In the genomic region with DNA sequence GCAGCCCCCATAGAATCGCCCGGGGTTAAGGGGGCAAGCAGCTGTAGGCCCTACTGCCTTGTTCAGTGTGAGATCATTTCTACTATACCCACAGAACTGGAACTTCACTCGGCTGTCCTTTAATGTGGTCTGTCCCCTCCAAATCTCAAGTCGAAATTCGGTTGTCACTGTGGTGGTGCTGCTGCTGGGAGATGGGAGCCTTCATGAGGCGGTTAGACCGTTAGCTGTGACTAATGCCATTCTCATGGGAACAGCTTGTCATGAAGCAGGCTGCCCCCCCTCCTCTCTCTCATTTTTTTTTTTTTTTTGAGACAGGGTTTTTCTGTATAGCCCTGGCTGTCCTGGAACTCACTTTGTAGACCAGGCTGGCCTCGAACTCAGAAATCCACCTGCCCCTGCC, we compare ENCODE assay signal across 26 mouse cellular contexts. TPM values are rescaled to one million over a fixed set of nuclear protein-coding genes. Genes with fewer than 3 reads are reported as not detected.
"Had no signal": no experiment of that assay in that cellular context is flagged by ENCODE, and none has a peak within 500 bp of the region (broad histone marks: within the 10 kb centered on the region; RNA-seq: fewer than 3 reads in every experiment).

No protein-coding gene starts in this region.

- H3K4me2 ChIP-seq: liver, embryonic 15.5 days; lung, embryonic 15.5 days; midbrain, embryonic 11.5 days; midbrain, embryonic 13.5 days; midbrain, embryonic 15.5 days; neural tube, embryonic 12.5 days had no signal

- H3K36me3 ChIP-seq: liver, embryonic 15.5 days; lung, embryonic 15.5 days; midbrain, embryonic 13.5 days; midbrain, embryonic 15.5 days; neural tube, embryonic 12.5 days had no signal

- H3K9ac ChIP-seq: liver, embryonic 15.5 days; liver, postnatal 0 days; lung, embryonic 15.5 days; midbrain, embryonic 13.5 days; midbrain, embryonic 15.5 days; neural tube, embryonic 12.5 days had no signal

- ATAC-seq: liver, postnatal 0 days; lung, postnatal 0 days; midbrain, embryonic 13.5 days; midbrain, embryonic 15.5 days had no signal

- H3K4me3 ChIP-seq: liver, embryonic 15.5 days; lung, embryonic 15.5 days; megakaryocyte, embryonic 14.5 days; midbrain, embryonic 13.5 days; midbrain, embryonic 15.5 days; neural tube, embryonic 12.5 days had no signal

- DNase-seq: liver, postnatal 0 days; lung, adult 2 months; lung, postnatal 14 days; lung, postnatal 36 days; right cerebral cortex, postnatal 14 days; right cerebral cortex, postnatal 4 days; spleen, adult 18-20 months; thymus, adult 18-20 months; thymus, postnatal 14 days had no signal

- H3K27me3 ChIP-seq: liver, embryonic 15.5 days; lung, embryonic 15.5 days; midbrain, embryonic 13.5 days; midbrain, embryonic 15.5 days; neural tube, embryonic 12.5 days had no signal

- H3K27ac ChIP-seq: liver, embryonic 15.5 days; lung, embryonic 15.5 days; macrophage; midbrain, embryonic 13.5 days; midbrain, embryonic 15.5 days; neural tube, embryonic 12.5 days had no signal

- H3K9me3 ChIP-seq: liver, embryonic 15.5 days; lung, embryonic 15.5 days; megakaryocyte, embryonic 14.5 days; midbrain, embryonic 13.5 days; midbrain, embryonic 15.5 days; neural tube, embryonic 12.5 days had no signal

- H3K4me1 ChIP-seq: liver, embryonic 15.5 days; lung, embryonic 15.5 days; midbrain, embryonic 13.5 days; midbrain, embryonic 15.5 days; neural tube, embryonic 12.5 days had no signal

RNA-seq across cellular contexts. Expression of gene Gm17490, which starts 2.9 kb away (rescaled TPM):
- total RNA-seq: megakaryocyte progenitor cell, adult 5-6 weeks; midbrain, postnatal 0 days; monocyte, adult 5-6 weeks; neutrophil, adult 5-6 weeks had no signal
- polyA plus RNA-seq: liver, embryonic 15.5 days; liver, postnatal 0 days; lung, adult 2 months; lung, embryonic 15.5 days; lung, postnatal 0 days; macrophage; midbrain, embryonic 11.5 days; midbrain, embryonic 13.5 days; midbrain, embryonic 15.5 days; midbrain, postnatal 0 days; neural tube, embryonic 12.5 days; neural tube, embryonic 14.5 days; small intestine, adult 2 months; stomach, embryonic 14.5 days; stomach, embryonic 16.5 days had no signal

RNA-seq across cellular contexts. Expression of gene Il2ra, which starts 19.4 kb away (rescaled TPM):
- total RNA-seq: megakaryocyte progenitor cell, adult 5-6 weeks; midbrain, postnatal 0 days had no signal
- polyA plus RNA-seq: liver, embryonic 15.5 days; midbrain, embryonic 11.5 days; midbrain, postnatal 0 days; neural tube, embryonic 12.5 days; neural tube, embryonic 14.5 days; stomach, embryonic 14.5 days; stomach, embryonic 16.5 days had no signal
